Mouse (Mus musculus): ENCODE measurements around the gene Nlrp4c. TPM values are rescaled to one million over a fixed set of nuclear protein-coding genes. Genes with fewer than 3 reads are reported as not detected.

The Nlrp4c gene
- polyA plus RNA-seq, 1 experiment from 2014 or later, result not detected

- ATAC-seq (replicated peaks), result no peak
- H3K4me2 ChIP-seq, result no peak overlapping the region
- H3K27ac ChIP-seq, result no peak overlapping the region
- H3K27me3 ChIP-seq (replicated peaks), result no peaks in the 10 kb centered on the region
- WGBS, result 88% methylated on average over 7 of the region's 7 CpGs
- no peaks in the 10 kb centered on the region for H3K36me3 ChIP-seq (replicated peaks)
- H3K9me3 ChIP-seq, result no peaks in the 10 kb centered on the region
- H3K9ac ChIP-seq, result no peak overlapping the region
- no peak overlapping the region for H3K4me3 ChIP-seq
- H3K4me1 ChIP-seq, result peaks cover 8% of the 10 kb centered on the region; the same call in 1 of the 2 replicates
Measured at GRCm38 (mm10) chr7:6146194-6146981, 101.4 kb downstream of the Nlrp4c start.

DNA sequence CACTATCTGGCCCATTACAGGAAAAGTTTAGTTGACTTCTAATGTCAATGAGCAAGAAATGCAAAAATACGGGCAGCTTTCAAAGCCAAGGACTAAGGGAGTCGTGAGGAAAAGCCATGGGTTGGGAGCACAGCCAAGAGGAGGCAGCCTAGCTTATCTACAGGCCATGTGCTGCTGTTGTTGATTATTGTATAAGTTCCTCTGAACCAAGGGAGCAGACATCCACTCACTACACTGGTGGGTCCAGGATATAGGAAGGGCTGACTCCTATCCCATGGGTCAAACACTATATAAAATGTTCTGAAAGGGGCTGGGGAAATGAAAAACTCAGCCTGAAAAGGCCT, 102.0 kb downstream of the Nlrp4c start:
- Histone ChIP-seq H3K27me3 (replicated peaks) (no peaks in the 10 kb centered on the region), H3K36me3 (replicated peaks) (no peaks in the 10 kb centered on the region), H3K27ac (no peak overlapping the region), H3K4me1 (peaks cover 8% of the 10 kb centered on the region; the same call in 1 of the 2 replicates), H3K9me3 (no peaks in the 10 kb centered on the region), H3K4me3 (no peak overlapping the region), H3K9ac (no peak overlapping the region), H3K4me2 (no peak overlapping the region)
- WGBS, result 74% methylated on average over 2 of the region's 2 CpGs
- no peak for ATAC-seq (replicated peaks)

GRCm38 (mm10) chr7:6147688-6148087, 102.7 kb downstream of the Nlrp4c start:
- H3K27me3 ChIP-seq (replicated peaks), result no peaks in the 10 kb centered on the region
- peaks cover 8% of the 10 kb centered on the region; the same call in 1 of the 2 replicates for H3K4me1 ChIP-seq
- 85% methylated on average over 5 of the region's 5 CpGs for WGBS
- no peak overlapping the region for H3K4me3 ChIP-seq
- no peaks in the 10 kb centered on the region for H3K36me3 ChIP-seq (replicated peaks)
- H3K4me2 ChIP-seq, result no peak overlapping the region
- no peaks in the 10 kb centered on the region for H3K9me3 ChIP-seq
- no peak for ATAC-seq (replicated peaks)
- H3K27ac ChIP-seq, result no peak overlapping the region
- no peak overlapping the region for H3K9ac ChIP-seq

- H3K27ac ChIP-seq, result no peak overlapping the region
- no peak overlapping the region for H3K4me3 ChIP-seq
- peaks cover 21% of the 10 kb centered on the region for H3K4me1 ChIP-seq
- 86% methylated on average over 1 of the region's 1 CpGs for WGBS
- ATAC-seq (replicated peaks), result no peak
- no peaks in the 10 kb centered on the region for H3K36me3 ChIP-seq (replicated peaks)
- H3K9me3 ChIP-seq, result no peaks in the 10 kb centered on the region
- H3K27me3 ChIP-seq (replicated peaks), result no peaks in the 10 kb centered on the region
- no peak overlapping the region for H3K4me2 ChIP-seq
- no peak overlapping the region for H3K9ac ChIP-seq
Measured at GRCm38 (mm10) chr7:6151266-6151665, 106.3 kb downstream of the Nlrp4c start.

DNA sequence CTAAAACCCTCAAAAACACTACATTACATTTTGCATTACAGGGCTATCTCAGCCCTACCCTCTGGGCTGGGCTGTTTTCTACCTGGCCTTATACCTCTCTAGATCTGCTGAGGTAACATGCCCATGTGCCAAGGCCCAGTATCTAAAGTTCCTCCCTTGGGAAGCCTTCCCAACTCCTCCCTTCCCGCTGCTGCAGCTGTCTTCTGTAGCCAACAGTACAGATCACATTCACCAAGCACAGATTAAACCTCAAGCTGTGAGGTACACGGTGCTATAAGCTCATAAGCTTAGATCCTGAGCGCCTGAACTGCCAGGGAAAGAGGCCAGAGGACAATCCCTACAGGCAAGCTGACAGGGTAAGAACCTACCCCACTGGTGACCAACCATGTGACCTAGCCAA, 107.1 kb downstream of the Nlrp4c start:
- WGBS, result 83% methylated on average over 3 of the region's 3 CpGs
- H3K9ac ChIP-seq, result no peak overlapping the region
- H3K27me3 ChIP-seq (replicated peaks), result no peaks in the 10 kb centered on the region
- H3K4me2 ChIP-seq, result no peak overlapping the region
- H3K27ac ChIP-seq, result no peak overlapping the region
- H3K4me1 ChIP-seq, result peaks cover 27% of the 10 kb centered on the region
- no peak for ATAC-seq (replicated peaks)
- no peaks in the 10 kb centered on the region for H3K36me3 ChIP-seq (replicated peaks)
- no peaks in the 10 kb centered on the region for H3K9me3 ChIP-seq
- H3K4me3 ChIP-seq, result no peak overlapping the region

- H3K4me3 ChIP-seq, result no peak overlapping the region
- no peaks in the 10 kb centered on the region for H3K36me3 ChIP-seq (replicated peaks)
- H3K9me3 ChIP-seq, result no peaks in the 10 kb centered on the region
- no peak overlapping the region for H3K9ac ChIP-seq
- ATAC-seq (replicated peaks), result no peak
- H3K4me1 ChIP-seq, result peaks cover 27% of the 10 kb centered on the region
- WGBS, result 93% methylated on average over 3 of the region's 3 CpGs
- H3K4me2 ChIP-seq, result no peak overlapping the region
- no peaks in the 10 kb centered on the region for H3K27me3 ChIP-seq (replicated peaks)
- H3K27ac ChIP-seq, result no peak overlapping the region
Measured at GRCm38 (mm10) chr7:6153131-6153530, 108.2 kb downstream of the Nlrp4c start.

GRCm38 (mm10) chr7:6154164-6154563, 109.2 kb downstream of the Nlrp4c start:
- peak overlapping the region; percentile 92; the same call in 1 of the 2 replicates for H3K9ac ChIP-seq
- peak overlapping the region; percentile 92 for H3K4me3 ChIP-seq
- WGBS, result 86% methylated on average over 5 of the region's 5 CpGs
- no peaks in the 10 kb centered on the region for H3K36me3 ChIP-seq (replicated peaks)
- ATAC-seq (replicated peaks), result no peak
- H3K27ac ChIP-seq, result no peak overlapping the region
- no peaks in the 10 kb centered on the region for H3K27me3 ChIP-seq (replicated peaks)
- no peaks in the 10 kb centered on the region for H3K9me3 ChIP-seq
- peak overlapping the region; percentile 94 for H3K4me2 ChIP-seq
- H3K4me1 ChIP-seq, result peaks cover 24% of the 10 kb centered on the region

Other genes with a start within 250 kb of the Nlrp4c start
- not detected in 2 replicates for gene Vmn1r63, start 239.7 kb upstream of the Nlrp4c start, polyA plus RNA-seq (2015; fragmentation: Nextera tagmentation; extraction: Ambion mirVana)
- gene Vmn1r64, start 160.6 kb upstream of the Nlrp4c start, polyA plus RNA-seq (2015; fragmentation: Nextera tagmentation; extraction: Ambion mirVana), result not detected in 2 replicates
- not detected in 2 replicates for gene Vmn1r65, start 34.2 kb upstream of the Nlrp4c start, polyA plus RNA-seq (2015; fragmentation: Nextera tagmentation; extraction: Ambion mirVana)
- 26.3 and 28.1 TPM in 2 replicates for gene Zfp787, start 110.8 kb downstream of the Nlrp4c start, polyA plus RNA-seq (2015; fragmentation: Nextera tagmentation; extraction: Ambion mirVana)
- gene Zfp444, start 127.1 kb downstream of the Nlrp4c start, polyA plus RNA-seq (2015; fragmentation: Nextera tagmentation; extraction: Ambion mirVana), result 102 TPM in 2 replicates
- gene Galp, start 151.9 kb downstream of the Nlrp4c start, polyA plus RNA-seq (2015; fragmentation: Nextera tagmentation; extraction: Ambion mirVana), result not detected in 2 replicates
- not detected in 2 replicates for gene Zscan5b, start 177.1 kb downstream of the Nlrp4c start, polyA plus RNA-seq (2015; fragmentation: Nextera tagmentation; extraction: Ambion mirVana)
- gene Epp13, start 207.5 kb downstream of the Nlrp4c start, polyA plus RNA-seq (2015; fragmentation: Nextera tagmentation; extraction: Ambion mirVana), result not detected in 2 replicates
- gene Zfp667, start 241.4 kb downstream of the Nlrp4c start, polyA plus RNA-seq (2015; fragmentation: Nextera tagmentation; extraction: Ambion mirVana), result 15.5 and 16.8 TPM in 2 replicates